ENCODE assay signal across 18 mouse cellular contexts in genomic region chrX:52537282-52537681, GRCm38 (mm10).
"Had no signal": no experiment of that assay in that cellular context is flagged by ENCODE, and none has a peak within 500 bp of the region (broad histone marks: within the 10 kb centered on the region; RNA-seq: fewer than 3 reads in every experiment).

No protein-coding gene starts in this region.

- H3K4me1 ChIP-seq: midbrain, embryonic 10.5 days; midbrain, embryonic 15.5 days; neural tube, embryonic 13.5 days; neural tube, embryonic 15.5 days had no signal

- H3K36me3 ChIP-seq: midbrain, embryonic 10.5 days; midbrain, embryonic 13.5 days; midbrain, embryonic 15.5 days; neural tube, embryonic 13.5 days; neural tube, embryonic 15.5 days had no signal

- H3K27me3 ChIP-seq: midbrain, embryonic 13.5 days; midbrain, embryonic 15.5 days; neural tube, embryonic 13.5 days; neural tube, embryonic 15.5 days had no signal

- H3K9ac ChIP-seq: lung, embryonic 14.5 days; midbrain, embryonic 13.5 days; midbrain, embryonic 15.5 days; neural tube, embryonic 13.5 days; neural tube, embryonic 15.5 days had no signal

- ATAC-seq: midbrain, embryonic 13.5 days; midbrain, embryonic 15.5 days had no signal

- DNase-seq: lung, adult 18-20 months; lung, embryonic 14.5 days; lung, postnatal 10 days; lung, postnatal 4 days; retina, postnatal 1 day; right cerebral cortex, adult 18-20 months; right cerebral cortex, postnatal 25 days; right cerebral cortex, postnatal 4 days; spleen, adult 18-20 months; thymus, adult 18-20 months; thymus, postnatal 14 days; thymus, postnatal 36 days had no signal

- H3K9me3 ChIP-seq: midbrain, embryonic 10.5 days; midbrain, embryonic 13.5 days; midbrain, embryonic 15.5 days; neural tube, embryonic 13.5 days; neural tube, embryonic 15.5 days had no signal

- H3K4me3 ChIP-seq: midbrain, embryonic 10.5 days; midbrain, embryonic 13.5 days; midbrain, embryonic 15.5 days; myocyte; neural tube, embryonic 13.5 days; neural tube, embryonic 15.5 days had no signal

- H3K4me2 ChIP-seq: lung, embryonic 14.5 days; midbrain, embryonic 13.5 days; midbrain, embryonic 15.5 days; neural tube, embryonic 13.5 days; neural tube, embryonic 15.5 days had no signal

- H3K27ac ChIP-seq: midbrain, embryonic 10.5 days; midbrain, embryonic 13.5 days; midbrain, embryonic 15.5 days; neural tube, embryonic 13.5 days; neural tube, embryonic 15.5 days had no signal
